Mouse (Mus musculus) midbrain, embryonic 11.5 days (tissue): ENCODE measurements around the gene Slco1a5. TPM values are rescaled to one million over a fixed set of nuclear protein-coding genes. Genes with fewer than 3 reads are reported as not detected.

ENCODE experiments used
- ATAC-seq: fragments of 200-750 bp; cut with Nextera tagmentation; 2 replicates; pipeline ENCODE4 v1.8.0; 2017; ENCODE audit warnings: moderate TSS enrichment, moderate library complexity; ENCODE audit not compliant: low FRiP score
- DNase-seq: peaks from one replicate; pipeline ENCODE4 v3.0.0; 2015; ENCODE audit warnings: low spot score; ENCODE audit errors: missing footprints
- H3K27ac ChIP-seq: fragments of 300-500 bp; sonication (generic); 2 replicates; pipeline ENCODE4 v1.5.1; 2014; ENCODE audit warnings: low read depth, low read length
- H3K27me3 ChIP-seq: fragments of 300-500 bp; sonication (generic); 2 replicates; pipeline ENCODE4 v1.6.1; 2014; ENCODE audit warnings: mild to moderate bottlenecking, low read length, moderate library complexity, mixed read lengths; ENCODE audit not compliant: control insufficient read depth, insufficient read depth
- H3K36me3 ChIP-seq: fragments of 300-500 bp; sonication (generic); 2 replicates; pipeline ENCODE4 v1.6.1; 2014; ENCODE audit warnings: mild to moderate bottlenecking, low read length, moderate library complexity, mixed read lengths; ENCODE audit not compliant: control insufficient read depth, insufficient read depth
- H3K4me1 ChIP-seq: fragments of 300-500 bp; sonication (generic); 2 replicates; pipeline ENCODE4 v1.6.1; 2014; ENCODE audit warnings: low read length; ENCODE audit not compliant: control insufficient read depth, insufficient read depth
- H3K4me2 ChIP-seq: fragments of 300-500 bp; sonication (generic); 2 replicates; pipeline ENCODE4 v1.6.1; 2014; ENCODE audit warnings: mild to moderate bottlenecking, moderate library complexity
- H3K4me3 ChIP-seq: fragments of 300-500 bp; sonication (generic); 2 replicates; pipeline ENCODE4 v1.5.1; 2014; ENCODE audit warnings: low read depth, low read length
- H3K9ac ChIP-seq: fragments of 300-500 bp; sonication (generic); 2 replicates; pipeline ENCODE4 v1.6.1; 2014; ENCODE audit warnings: low read length
- H3K9me3 ChIP-seq: fragments of 300-500 bp; sonication (generic); 2 replicates; pipeline ENCODE4 v1.6.1; 2016; ENCODE audit warnings: low read length; ENCODE audit not compliant: control insufficient read depth
- WGBS: fragments of 180-500 bp; shearing (Covaris S2); extraction: QIAGEN DNeasy Blood & Tissue Kit; methylation state at CpG from one replicate; pipeline ENCODE4 v1.1.7; 2014; 5-methylcytosine and 5-hydroxymethylcytosine counted together
- polyA plus RNA-seq: library from polyadenylated mRNA; unstranded; fragments of >200 nt; fragmentation: Nextera tagmentation; extraction: Ambion mirVana; gene quantifications from 2 replicates; pipeline ENCODE4 v1.2.1, GENCODE M21; 2014

Gene Slco1a5
- polyA plus RNA-seq, 1 experiment from 2014 or later: 0.57 TPM

DNA sequence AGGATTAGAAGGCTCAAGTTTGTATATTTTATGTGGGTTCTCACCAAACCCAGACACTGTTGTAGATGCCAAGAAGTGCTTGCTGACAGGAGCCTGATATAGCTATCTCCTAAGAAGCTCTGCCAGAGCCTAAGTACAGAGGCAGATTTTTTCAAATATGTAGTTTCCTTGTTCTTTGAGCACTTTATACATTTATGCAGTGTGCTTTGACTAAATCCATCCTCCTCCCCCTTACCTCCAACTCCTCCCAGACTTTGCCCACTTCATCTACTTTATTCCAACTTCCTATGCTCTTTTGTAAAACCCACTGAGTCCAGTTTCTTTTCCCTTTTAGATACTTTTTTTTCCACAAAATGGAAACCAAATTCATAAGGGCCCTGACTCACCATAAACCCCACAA lies 102.6 kb downstream of the Slco1a5 start:
- H3K27ac ChIP-seq: no peak overlapping the region
- no peaks in the 10 kb centered on the region for H3K9me3 ChIP-seq
- ATAC-seq (no peak), DNase-seq (no peak)
- H3K36me3 ChIP-seq: no peaks in the 10 kb centered on the region
- H3K27me3 ChIP-seq: no peaks in the 10 kb centered on the region
- no peak overlapping the region for H3K4me2 ChIP-seq
- H3K4me3 ChIP-seq: no peak overlapping the region
- no peaks in the 10 kb centered on the region for H3K4me1 ChIP-seq
- H3K9ac ChIP-seq: no peak overlapping the region

DNA sequence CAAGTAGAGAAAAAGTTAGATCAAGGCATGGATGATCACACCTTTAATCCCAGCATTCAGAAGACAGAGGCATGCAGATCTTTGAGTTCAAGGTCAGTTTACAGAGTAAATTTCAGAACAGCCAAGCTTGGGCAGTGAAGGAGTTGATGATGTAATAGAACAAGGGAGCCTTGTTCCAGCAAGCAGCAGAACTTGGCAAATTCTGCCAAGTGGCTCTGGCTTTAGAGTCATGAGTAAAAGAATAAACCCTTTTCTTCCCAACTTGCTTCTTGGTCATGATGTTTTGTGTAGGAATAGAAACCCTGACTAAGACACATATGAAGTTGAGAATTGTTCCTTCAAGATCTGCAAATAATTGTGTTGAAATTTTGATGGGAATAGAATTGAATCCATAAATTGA lies 111.0 kb downstream of the Slco1a5 start:
- H3K9ac ChIP-seq: no peak overlapping the region
- no peak overlapping the region for H3K4me3 ChIP-seq
- no peak for DNase-seq
- no peak for ATAC-seq
- no peaks in the 10 kb centered on the region for H3K36me3 ChIP-seq
- no peaks in the 10 kb centered on the region for H3K4me1 ChIP-seq
- H3K4me2 ChIP-seq: no peak overlapping the region
- no peaks in the 10 kb centered on the region for H3K27me3 ChIP-seq
- H3K9me3 ChIP-seq: no peaks in the 10 kb centered on the region
- H3K27ac ChIP-seq: no peak overlapping the region

DNA sequence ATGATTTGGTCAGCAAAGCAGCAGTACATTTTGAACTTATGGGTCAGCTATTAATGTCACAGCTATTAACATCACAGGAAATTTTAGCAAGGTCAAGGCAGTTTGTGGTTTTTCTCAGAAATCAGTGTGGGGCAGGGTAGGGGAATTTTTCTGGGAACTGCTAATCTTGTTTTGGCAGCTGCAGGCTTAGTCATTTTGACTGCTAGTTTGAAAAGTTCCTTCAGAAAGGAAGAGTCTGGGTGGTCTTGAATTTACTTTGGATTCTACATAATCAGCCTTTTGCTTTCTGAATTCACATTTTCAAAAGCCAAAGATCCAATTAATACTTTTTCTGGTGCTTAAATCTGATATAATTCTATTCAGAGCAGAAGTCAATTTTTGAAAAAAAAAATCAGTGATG lies 113.0 kb downstream of the Slco1a5 start:
- Histone ChIP-seq H3K9me3 (no peaks in the 10 kb centered on the region), H3K4me2 (no peak overlapping the region), H3K4me3 (no peak overlapping the region), H3K36me3 (no peaks in the 10 kb centered on the region), H3K27ac (no peak overlapping the region), H3K4me1 (no peaks in the 10 kb centered on the region), H3K27me3 (no peaks in the 10 kb centered on the region), H3K9ac (no peak overlapping the region)
- ATAC-seq (no peak), DNase-seq (no peak)

DNA sequence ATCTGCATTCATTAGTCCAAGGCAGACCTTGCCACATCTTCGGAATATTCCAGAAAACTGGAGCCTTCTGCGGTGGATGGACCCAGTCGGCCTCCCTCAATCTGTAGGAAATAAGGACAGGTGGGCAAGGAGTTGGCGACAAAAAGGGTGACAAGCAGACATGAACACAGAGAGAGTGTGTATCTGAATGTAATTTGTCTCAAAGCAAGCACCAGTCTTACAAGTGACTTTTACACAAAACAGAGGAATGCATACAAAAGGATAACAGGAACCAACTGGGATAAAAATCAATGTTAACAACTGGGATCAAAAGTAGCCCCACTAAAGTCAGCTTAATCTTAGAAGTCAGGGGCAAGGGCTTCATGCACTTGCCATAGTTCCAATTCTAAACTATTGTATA lies 114.4 kb downstream of the Slco1a5 start, which contains the start of gene Slco1a6:
Gene Slco1a6 (minus strand): TSS at position 101 of the 400 bp plus-strand sequence.
- Histone ChIP-seq H3K36me3 (no peaks in the 10 kb centered on the region), H3K9ac (no peak within 1 kb of the TSS), H3K4me3 (no peak within 1 kb of the TSS), H3K27me3 (no peaks in the 10 kb centered on the region), H3K4me2 (no peak within 1 kb of the TSS), H3K9me3 (no peaks in the 10 kb centered on the region), H3K4me1 (no peaks in the 10 kb centered on the region), H3K27ac (no peak within 1 kb of the TSS)
- ATAC-seq (no peak), DNase-seq (no peak)
- 90% methylated on average over 4 of the region's 4 CpGs for whole genome bisulfite sequencing

DNA sequence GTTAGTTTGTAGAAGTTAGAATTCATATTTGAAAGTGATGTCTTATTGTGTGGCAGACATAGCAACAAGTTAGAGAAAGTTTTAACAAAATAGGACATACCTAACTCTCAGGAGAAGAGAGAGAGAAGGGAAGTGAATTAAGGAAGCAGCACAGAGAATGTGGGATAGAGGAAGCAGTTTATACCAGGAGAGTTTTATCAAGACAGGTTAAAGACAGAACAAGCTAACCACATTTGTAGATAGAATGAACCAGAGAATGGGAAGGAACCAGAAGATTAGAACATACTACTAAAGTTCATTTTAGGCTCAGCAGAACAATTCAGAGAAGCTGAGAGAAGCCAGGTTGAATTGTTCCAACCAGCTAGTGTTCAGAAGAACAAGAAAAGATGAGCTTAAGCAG lies 122.3 kb downstream of the Slco1a5 start:
- DNase-seq: no peak
- Histone ChIP-seq H3K4me3 (no peak overlapping the region), H3K27ac (no peak overlapping the region), H3K9me3 (no peaks in the 10 kb centered on the region), H3K4me2 (no peak overlapping the region), H3K27me3 (no peaks in the 10 kb centered on the region), H3K9ac (no peak overlapping the region), H3K4me1 (no peaks in the 10 kb centered on the region), H3K36me3 (no peaks in the 10 kb centered on the region)
- ATAC-seq: no peak

- no peak overlapping the region for H3K4me3 ChIP-seq
- H3K36me3 ChIP-seq: no peaks in the 10 kb centered on the region
- ATAC-seq: no peak
- no peak overlapping the region for H3K9ac ChIP-seq
- DNase-seq: no peak
- no peak overlapping the region for H3K27ac ChIP-seq
- no peaks in the 10 kb centered on the region for H3K4me1 ChIP-seq
- 91% methylated on average over 8 of the region's 8 CpGs for WGBS
- no peaks in the 10 kb centered on the region for H3K27me3 ChIP-seq
- H3K9me3 ChIP-seq: no peaks in the 10 kb centered on the region
- H3K4me2 ChIP-seq: no peak overlapping the region
These were observed 128.5 kb downstream of the Slco1a5 start for GRCm38 (mm10) chr6:142194245-142194644.

GRCm38 (mm10) chr6:142191962-142192361 lies 130.8 kb downstream of the Slco1a5 start:
- H3K27me3 ChIP-seq: no peaks in the 10 kb centered on the region
- H3K27ac ChIP-seq: no peak overlapping the region
- no peak overlapping the region for H3K9ac ChIP-seq
- ATAC-seq (no peak), DNase-seq (no peak)
- H3K9me3 ChIP-seq: no peaks in the 10 kb centered on the region
- no peaks in the 10 kb centered on the region for H3K36me3 ChIP-seq
- 71% methylated on average over 1 of the region's 1 CpGs for WGBS
- H3K4me3 ChIP-seq: no peak overlapping the region
- H3K4me2 ChIP-seq: no peak overlapping the region
- H3K4me1 ChIP-seq: no peaks in the 10 kb centered on the region

DNA sequence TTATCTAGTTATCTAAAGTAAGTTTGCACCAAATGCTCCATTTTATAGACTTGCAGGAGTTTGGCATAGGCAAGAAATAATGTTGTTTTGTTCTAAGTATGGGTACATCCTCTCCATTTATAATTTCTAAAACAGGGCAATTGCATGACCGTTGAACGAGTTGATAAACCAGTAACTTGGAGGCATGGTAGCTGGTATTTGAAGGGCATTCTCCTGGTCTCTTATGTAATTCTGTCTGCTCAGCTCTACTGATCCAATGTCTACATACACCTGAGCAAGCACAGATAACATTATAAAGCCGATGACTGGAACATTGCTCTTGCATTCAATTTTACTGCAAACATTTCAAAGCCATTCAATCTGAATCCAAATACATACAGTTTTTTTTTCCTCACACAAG lies 135.4 kb downstream of the Slco1a5 start:
- H3K4me2 ChIP-seq: no peak overlapping the region

DNA sequence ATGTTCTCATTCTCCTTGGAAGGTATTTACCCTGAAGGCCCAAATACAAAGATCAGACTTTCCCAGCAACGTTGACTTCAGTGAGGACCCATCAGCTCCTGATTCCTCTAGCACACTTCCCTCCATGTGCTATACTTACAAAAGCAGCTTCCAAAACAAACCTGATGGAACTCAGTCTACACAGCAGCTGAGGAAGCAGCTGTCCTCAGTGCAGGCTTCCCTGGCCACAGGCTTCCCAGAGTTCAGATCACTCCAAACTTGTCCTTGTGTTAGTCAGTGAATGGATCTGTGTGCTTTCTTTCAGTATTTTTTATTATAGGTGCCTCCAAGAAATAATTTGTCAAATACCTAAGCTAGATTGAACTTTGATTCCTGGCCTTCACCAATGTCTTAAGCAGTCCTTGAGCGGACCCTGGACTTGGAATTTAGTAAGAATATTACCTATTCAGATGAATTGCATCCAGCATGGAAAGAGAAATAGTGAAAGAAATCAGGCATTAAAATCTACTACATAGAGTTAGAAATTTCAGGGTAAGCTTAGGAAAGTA lies 136.8 kb downstream of the Slco1a5 start:
- 85% methylated on average over 2 of the region's 2 CpGs for WGBS
- ATAC-seq (no peak), DNase-seq (no peak)
- Histone ChIP-seq H3K36me3 (no peaks in the 10 kb centered on the region), H3K27ac (no peak overlapping the region), H3K4me1 (no peaks in the 10 kb centered on the region), H3K4me2 (no peak overlapping the region), H3K4me3 (no peak overlapping the region), H3K9ac (no peak overlapping the region), H3K27me3 (no peaks in the 10 kb centered on the region), H3K9me3 (no peaks in the 10 kb centered on the region)

More for the DNA sequence above, 135.4 kb downstream of the Slco1a5 start:
- H3K9me3 ChIP-seq: no peaks in the 10 kb centered on the region
- H3K4me1 ChIP-seq: no peaks in the 10 kb centered on the region
- no peak overlapping the region for H3K4me3 ChIP-seq
- DNase-seq: no peak
- H3K27me3 ChIP-seq: no peaks in the 10 kb centered on the region
- ATAC-seq: no peak
- H3K36me3 ChIP-seq: no peaks in the 10 kb centered on the region
- 94% methylated on average over 3 of the region's 3 CpGs for WGBS
- no peak overlapping the region for H3K27ac ChIP-seq
- H3K9ac ChIP-seq: no peak overlapping the region
